Mouse (Mus musculus): ENCODE data around the gene Tmem125. TPM values are rescaled to one million over a fixed set of nuclear protein-coding genes. Genes with fewer than 3 reads are reported as not detected.

Gene Tmem125
- total RNA-seq, 2 experiments from 2014 or later, result 0.14 to 0.23 TPM

Other genes with a start within 250 kb of the Tmem125 start
- gene Szt2, start 134.8 kb downstream of the Tmem125 start, total RNA-seq (2021), result 10 to 100 TPM in 1 of 2 experiments, 1 to 10 TPM in 1; 9.6 to 13.4 TPM
- 10 to 100 TPM; 37.8 to 38.0 TPM for gene Med8, start 134.7 kb downstream of the Tmem125 start, total RNA-seq (2021)
- 10 to 100 TPM; 20.2 to 28.3 TPM for gene Elovl1, start 116.0 kb downstream of the Tmem125 start, total RNA-seq (2021)
- gene Cdc20, start 106.7 kb downstream of the Tmem125 start, total RNA-seq (2021), result 10 to 100 TPM; 12.1 to 14.7 TPM
- under 1 TPM in 1 of 2 experiments, not detected in 1; 0.09 TPM for gene Mpl, start 86.5 kb downstream of the Tmem125 start, total RNA-seq (2021)
- gene Tie1, start 54.0 kb downstream of the Tmem125 start, total RNA-seq (2021), result 10 to 100 TPM; 37.6 to 38.5 TPM
- not detected for gene 2610528J11Rik, start 17.0 kb downstream of the Tmem125 start, total RNA-seq (2021)
- not detected for gene Cfap57, start 76.7 kb upstream of the Tmem125 start, total RNA-seq (2021)
- gene Ebna1bp2, start 76.8 kb upstream of the Tmem125 start, total RNA-seq (2021), result 10 to 100 TPM; 43.3 to 47.1 TPM
- gene Olfr62, start 114.9 kb upstream of the Tmem125 start, total RNA-seq (2021), result not detected
- gene Olfr1342, start 148.7 kb upstream of the Tmem125 start, total RNA-seq (2021), result not detected
- not detected for gene Olfr1341, start 159.5 kb upstream of the Tmem125 start, total RNA-seq (2021)
- gene Olfr1340, start 176.1 kb upstream of the Tmem125 start, total RNA-seq (2021), result not detected
- not detected for gene Olfr1339, start 188.1 kb upstream of the Tmem125 start, total RNA-seq (2021)
- gene Olfr1338, start 214.7 kb upstream of the Tmem125 start, total RNA-seq (2021), result not detected
- not detected for gene Olfr1337, start 238.5 kb upstream of the Tmem125 start, total RNA-seq (2021)